Mouse (Mus musculus) right cerebral cortex, postnatal 4 days (tissue): ENCODE results near the gene Slc16a11.

Experiments
- DNase-seq: peaks from one replicate; pipeline ENCODE4 v3.0.0-alpha.2; 2022

Gene Slc16a11

DNA sequence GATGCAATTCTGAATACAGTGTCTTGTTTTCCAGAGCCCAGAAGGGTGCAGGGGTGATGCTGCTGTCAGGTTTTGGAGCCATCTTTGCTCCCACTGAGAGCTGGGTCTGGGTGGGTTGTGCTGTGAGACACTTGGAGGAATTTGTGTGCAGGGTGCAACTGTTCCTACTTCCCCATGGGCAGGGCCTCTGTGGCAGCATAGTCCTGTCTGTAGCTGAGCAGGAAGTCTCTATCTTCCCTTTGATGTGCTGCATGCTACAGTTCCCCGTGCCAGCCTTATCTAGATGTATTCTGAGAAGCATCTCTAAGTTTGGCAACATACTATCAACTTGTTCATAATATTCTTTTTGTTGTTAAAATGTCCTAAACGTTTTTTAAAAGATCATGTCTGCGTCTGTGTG, 52.7 kb downstream of the Slc16a11 start:
- DNase-seq, result no peak

DNA sequence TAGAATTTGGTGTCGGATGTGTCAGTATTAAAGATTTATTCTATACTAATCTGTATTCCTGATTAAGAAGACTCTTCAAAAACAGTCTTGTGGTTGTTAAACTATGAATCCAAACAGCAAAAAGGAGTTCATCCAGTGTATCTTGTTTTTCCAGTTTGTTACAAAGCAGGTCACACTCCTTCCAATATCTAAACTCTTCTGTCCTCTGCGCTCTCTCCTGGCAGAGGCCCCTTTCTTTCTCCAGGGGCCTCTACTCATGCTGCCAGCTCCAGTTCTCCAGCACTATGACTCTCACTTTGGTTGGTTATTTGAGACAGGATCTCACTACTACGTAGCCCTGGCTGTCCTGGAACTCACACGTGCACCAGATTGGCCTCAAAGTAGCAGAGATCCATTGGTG, 53.3 kb downstream of the Slc16a11 start:
- DNase-seq, result no peak
